In genomic region chr7:112100887-112101286, GRCm38 (mm10) we compare ENCODE assay signal across 24 mouse cellular contexts. TPM values are rescaled to one million over a fixed set of nuclear protein-coding genes. Genes with fewer than 3 reads are reported as not detected.
DNase-seq lines count a peak whose midpoint lies in the region; ATAC-seq lines count a peak whose summit lies in the region.
"Had no signal": no experiment of that assay in that cellular context is flagged by ENCODE, and none has a peak within 500 bp of the region (broad histone marks: within the 10 kb centered on the region; RNA-seq: fewer than 3 reads in every experiment).

No protein-coding gene starts in this region.

- intact Hi-C loops in left cerebral cortex, postnatal 4 days (cut with DNase I), result no loop called here

- H3K27ac ChIP-seq in forebrain, embryonic 13.5 days, result no peak overlapping the region
- H3K27ac ChIP-seq in forebrain, embryonic 11.5 days (ENCODE audit: low read depth, low read length), result no peak overlapping the region
- H3K27ac ChIP-seq: embryonic facial prominence, embryonic 13.5 days; heart, adult 2 months; hindbrain, embryonic 10.5 days; hindbrain, embryonic 14.5 days had no signal

- peaks cover 88% of the 10 kb centered on the region for H3K36me3 ChIP-seq in forebrain, embryonic 13.5 days (ENCODE audit: poor library complexity, severe bottlenecking)
- no peaks in the 10 kb centered on the region; the same call in 1 of the 2 replicates for H3K36me3 ChIP-seq in forebrain, embryonic 11.5 days (ENCODE audit: control insufficient read depth, insufficient read depth, low read length)

- H3K27me3 ChIP-seq in forebrain, embryonic 13.5 days, result no peaks in the 10 kb centered on the region
- no peaks in the 10 kb centered on the region for H3K27me3 ChIP-seq in forebrain, embryonic 11.5 days (ENCODE audit: control insufficient read depth, insufficient read depth, low read length)
- H3K27me3 ChIP-seq: CH12.LX; embryonic facial prominence, embryonic 13.5 days; heart, embryonic 12.5 days; Patski had no signal

- H3K9ac ChIP-seq in forebrain, embryonic 13.5 days, result no peak overlapping the region
- H3K9ac ChIP-seq in forebrain, embryonic 11.5 days (ENCODE audit: low read length), result no peak overlapping the region
- H3K9ac ChIP-seq: embryonic facial prominence, embryonic 13.5 days; heart, embryonic 12.5 days; hindbrain, embryonic 14.5 days had no signal

- H3K4me1 ChIP-seq in forebrain, embryonic 13.5 days, result no peaks in the 10 kb centered on the region
- H3K4me1 ChIP-seq in forebrain, embryonic 11.5 days (replicated peaks; ENCODE audit: control insufficient read depth, insufficient read depth, low read length), result no peaks in the 10 kb centered on the region
- H3K4me1 ChIP-seq: embryonic facial prominence, embryonic 13.5 days; hindbrain, embryonic 10.5 days had no signal

- DNase-seq in forebrain, embryonic 11.5 days (ENCODE audit: low spot score), result no peak
- DNase-seq in heart, adult 11 months, result peak; percentile 23
- no peak for DNase-seq in heart, adult 8-10 months (ENCODE audit: low spot score)
- DNase-seq in left cerebral cortex, adult 11 months (ENCODE audit: low spot score), result peak; percentile 18
- DNase-seq in left cerebral cortex, postnatal 4 days, result no peak
- peak; percentile 40 for DNase-seq in telencephalon, adult 2 months (ENCODE audit: low read depth, low spot score)
- DNase-seq in right cerebral cortex, postnatal 4 days, result no peak
- DNase-seq: adrenal gland, postnatal 14 days; cerebellum, adult 11 months; cerebellum, adult 9-10 months; cerebellum, postnatal 25 days; gastrocnemius, postnatal 10 days; heart, adult 2 months; kidney, adult 8-10 months had no signal

- no peaks in the 10 kb centered on the region for H3K9me3 ChIP-seq in forebrain, embryonic 13.5 days (replicated peaks)
- no peaks in the 10 kb centered on the region for H3K9me3 ChIP-seq in forebrain, embryonic 11.5 days (ENCODE audit: control insufficient read depth, low read length)
- H3K9me3 ChIP-seq: embryonic facial prominence, embryonic 13.5 days; heart, embryonic 12.5 days; hindbrain, embryonic 10.5 days had no signal

- ATAC-seq in forebrain, embryonic 13.5 days, result peak; percentile 48; the same call in 1 of the 2 replicates
- no peak for ATAC-seq in forebrain, embryonic 11.5 days (replicated peaks; ENCODE audit: low FRiP score)
- ATAC-seq: activated CD4-positive, CD25-positive, alpha-beta regulatory T cell, adult 4 months; intestine, postnatal 0 days; Patski had no signal

- 89% methylated on average over 2 of the region's 2 CpGs for WGBS in forebrain, embryonic 13.5 days
- 97% methylated on average over 2 of the region's 2 CpGs for WGBS in forebrain, embryonic 11.5 days

- no peak overlapping the region for H3K4me3 ChIP-seq in forebrain, embryonic 13.5 days
- H3K4me3 ChIP-seq in forebrain, embryonic 11.5 days (ENCODE audit: low read depth, low read length), result no peak overlapping the region
- H3K4me3 ChIP-seq: embryonic facial prominence, embryonic 13.5 days; erythroblast, embryonic 14.5 days; heart, adult 2 months; heart, embryonic 12.5 days; hindbrain, embryonic 10.5 days had no signal

- H3K4me2 ChIP-seq in forebrain, embryonic 13.5 days, result no peak overlapping the region
- H3K4me2 ChIP-seq in forebrain, embryonic 11.5 days (ENCODE audit: low read depth, low read length, severe bottlenecking), result no peak overlapping the region
- H3K4me2 ChIP-seq: embryonic facial prominence, embryonic 13.5 days; heart, embryonic 12.5 days; hindbrain, embryonic 14.5 days had no signal

RNA-seq across cellular contexts. Expression of gene Dkk3, which starts 58.0 kb away (rescaled TPM):
- 16.0 and 27.5 TPM in 2 replicates for polyA plus RNA-seq in forebrain, embryonic 13.5 days (2015; fragmentation: Nextera tagmentation; extraction: Ambion mirVana)
- 15.0 and 18.7 TPM in 2 replicates for polyA plus RNA-seq in forebrain, embryonic 11.5 days (2014; fragmentation: Nextera tagmentation; extraction: Ambion mirVana)
- 10 to 100 TPM; 34.3 to 54.4 (median 46.8) TPM for total RNA-seq in heart, adult 8-10 months (2022)
- total RNA-seq in left cerebral cortex, postnatal 4 days (2021), result 10 to 100 TPM; 58.4 to 59.0 TPM
- polyA plus RNA-seq: erythroblast, embryonic 14.5 days had no signal

Comparison
In these comparisons a context has a peak if more than half of its experiments do, and no peak if none do; other contexts are left out.
1. DNase-seq: peak in heart, adult 11 months (single experiment), left cerebral cortex, adult 11 months (single experiment) and telencephalon, adult 2 months (single experiment); none in forebrain, embryonic 11.5 days (single experiment), heart, adult 8-10 months (single experiment), left cerebral cortex, postnatal 4 days (single experiment) and right cerebral cortex, postnatal 4 days (single experiment).